Mouse (Mus musculus) cortical plate, adult 2 months (tissue): ENCODE measurements at regions not wholly inside any gene's neighbourhood (a gene's known extent, or its start where the extent isn't known, plus 50 kb on each side); places are given as distances from the start of the nearest gene placed in this dataset.

Experiments used
- CTCF ChIP-seq: fragments of 200-500 bp; IDR thresholded peaks from 2 replicates; pipeline ENCODE4 v1.5.1; 2011; ENCODE audit warnings: mild to moderate bottlenecking, control low read depth, low read length; ENCODE audit not compliant: insufficient read depth; ENCODE audit errors: extremely low read depth
- POLR2A ChIP-seq: fragments of 200-500 bp; IDR thresholded peaks from 2 replicates; pipeline ENCODE4 v1.6.1; 2011; ENCODE audit warnings: mild to moderate bottlenecking, low read length, control low read depth; ENCODE audit not compliant: insufficient read depth; ENCODE audit errors: extremely low read depth

GRCm38 (mm10) chr9:66651306-66651705, 58.4 kb upstream of the Usp3 start:
- TF ChIP-seq POLR2A (no peak), CTCF (no peak)
